Mouse (Mus musculus) left cerebral cortex, postnatal 25 days (tissue): ENCODE results near the gene Xirp1. TPM values are rescaled to one million over a fixed set of nuclear protein-coding genes. Genes with fewer than 3 reads are reported as not detected.

Experiments
- DNase-seq, 2 experiments: peaks; one replicate each; pipeline ENCODE4 v3.0.0; 2022; ENCODE audit warnings: low spot score in 2 of 2, mixed read lengths in 1 of 2
- intact Hi-C: fragments of 180-260 bp; cut with DNase I; formaldehyde crosslinking; loops from one replicate; pipeline ENCODE4 v1.15.1; 2025
- total RNA-seq, 2 experiments: library from RNA; stranded (reverse); gene quantifications; 2 replicates each; pipeline ENCODE4 v1.2.3; 2021

Gene Xirp1
- total RNA-seq, 2 experiments from 2014 or later = 0.11 TPM

DNA sequence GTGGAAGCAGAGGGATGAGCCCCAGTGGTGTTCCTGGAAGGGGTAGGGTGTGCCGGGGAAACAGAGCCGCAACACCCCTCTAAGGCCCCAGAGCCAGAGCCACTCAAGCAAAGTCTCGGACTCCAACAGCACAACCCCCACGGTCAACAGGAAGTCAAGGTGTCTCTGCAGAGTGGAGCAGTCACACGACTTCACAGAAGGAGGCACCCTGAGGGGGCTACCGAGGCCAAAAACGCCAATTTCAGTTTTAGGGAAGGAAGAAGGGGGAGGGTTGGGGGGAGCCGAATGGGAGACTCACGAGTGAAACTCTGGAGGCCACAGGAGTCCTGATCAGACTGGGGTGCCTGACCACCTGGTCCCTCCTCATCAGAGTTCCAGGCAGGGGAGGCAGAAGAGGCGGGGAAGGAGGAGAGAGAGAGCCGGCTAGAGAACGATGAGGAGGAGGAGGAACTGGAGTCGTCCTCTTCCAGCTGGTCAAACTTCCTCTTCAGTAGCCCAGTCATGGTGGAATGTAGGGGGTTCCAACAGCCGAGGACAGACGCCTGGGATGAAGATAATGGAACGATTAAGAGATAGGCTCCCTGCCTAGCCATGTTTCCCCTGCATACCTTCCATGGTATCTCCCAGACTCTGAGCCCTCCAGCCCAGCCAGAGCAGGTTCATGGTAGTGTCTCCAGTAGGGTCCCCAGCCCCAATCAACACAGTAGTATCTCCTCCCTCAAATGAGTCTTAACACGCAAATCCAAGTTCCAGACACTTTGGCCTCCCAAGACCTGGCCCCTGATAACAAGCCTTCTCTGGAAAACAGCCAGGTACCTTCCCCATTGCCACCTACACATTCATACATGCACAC, 46.5 kb downstream of the Xirp1 start:
- no peak for DNase-seq
- intact Hi-C loops = no loop called here

DNA sequence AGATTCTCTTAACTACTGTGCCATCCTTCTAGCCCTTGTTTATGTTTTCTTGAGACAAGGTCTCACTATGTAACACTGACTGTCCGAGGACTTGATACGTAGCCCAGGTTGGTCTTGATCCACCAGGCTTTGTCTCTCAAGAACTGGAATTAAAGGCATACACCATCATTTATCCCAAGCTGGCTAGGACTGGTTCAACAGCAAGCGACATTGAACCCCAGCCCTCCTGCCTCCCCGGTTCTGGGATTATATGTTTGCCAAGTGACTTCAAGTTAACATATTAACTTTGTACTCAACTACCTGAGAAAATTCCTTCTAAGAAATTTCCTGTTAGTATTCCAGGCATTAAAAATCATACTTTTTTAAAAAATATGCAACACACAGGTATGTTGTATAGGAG, 48.1 kb downstream of the Xirp1 start:
- intact Hi-C loops = no loop called here
- no peak for DNase-seq

DNA sequence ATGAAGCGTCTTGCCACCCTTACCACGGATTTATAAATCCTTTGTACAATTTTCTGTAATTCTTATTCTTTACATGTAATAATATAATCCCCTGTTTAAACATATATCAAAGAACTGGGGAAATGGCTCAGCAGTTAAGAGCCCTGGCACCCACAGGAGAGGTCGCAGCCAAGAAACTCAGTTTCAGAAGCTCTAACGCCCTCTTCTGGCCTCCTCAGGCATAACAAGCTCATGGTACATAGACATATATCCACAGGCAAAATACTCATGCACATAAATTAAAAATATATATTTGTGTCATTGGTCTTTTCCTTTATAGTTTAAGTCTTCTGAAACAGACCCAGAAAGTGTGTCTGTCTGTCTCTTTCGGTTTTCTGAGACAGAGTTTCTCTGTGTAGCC, 48.8 kb downstream of the Xirp1 start:
- DNase-seq = no peak
- intact Hi-C loops = no loop called here

DNA sequence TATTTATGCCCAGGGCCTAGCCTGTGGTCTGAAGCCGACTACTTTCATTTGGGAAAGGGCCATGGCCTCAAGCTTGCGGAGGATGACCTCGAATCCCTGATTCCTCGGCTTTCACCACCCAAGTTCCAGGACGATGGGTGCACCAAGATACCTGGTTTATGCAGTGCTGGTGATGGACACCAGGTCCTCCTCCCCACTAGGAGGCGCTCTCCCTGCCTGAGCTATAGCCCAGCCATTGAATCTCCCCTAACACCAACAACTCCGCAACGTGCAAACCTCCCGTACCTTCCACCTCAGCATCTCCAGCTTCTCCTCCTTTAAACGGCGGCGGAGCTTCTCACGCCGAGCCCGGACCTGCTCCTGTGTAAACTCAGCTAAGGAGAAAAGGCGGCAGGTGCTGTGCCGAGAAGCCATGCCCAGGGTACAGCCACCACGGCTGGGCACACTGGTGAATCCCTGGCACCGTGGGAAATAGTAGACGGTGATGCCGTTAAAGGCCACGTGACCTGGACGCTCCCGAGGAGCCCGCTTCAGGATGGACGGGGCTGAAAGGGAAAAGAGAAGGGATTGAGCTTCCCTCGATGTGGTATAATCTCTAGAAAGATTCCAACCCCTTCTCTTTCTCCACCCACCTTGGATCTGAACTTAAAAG, 49.4 kb downstream of the Xirp1 start:
- intact Hi-C loops = no loop called here
- no peak for DNase-seq

DNA sequence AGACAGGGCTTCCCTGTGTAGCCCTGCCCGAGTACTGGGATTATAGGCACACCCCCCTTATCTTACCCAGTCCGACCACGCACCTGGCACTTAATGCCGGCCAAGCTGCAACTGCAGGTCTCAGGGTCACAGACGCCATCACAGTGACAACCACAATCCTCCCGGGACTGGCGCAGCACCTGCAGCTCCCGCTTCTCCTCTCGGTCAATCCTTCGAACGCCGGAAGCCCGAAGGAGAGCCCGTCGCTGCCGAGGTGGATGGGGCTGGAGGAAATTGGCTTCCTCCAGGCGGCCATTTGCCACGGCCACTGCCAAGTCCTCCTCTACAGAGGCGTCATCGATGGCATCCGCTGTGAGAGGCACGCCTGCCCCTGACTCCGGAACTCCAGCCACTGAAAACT, 50.1 kb downstream of the Xirp1 start:
- intact Hi-C loops = no loop called here
- no peak for DNase-seq

DNA sequence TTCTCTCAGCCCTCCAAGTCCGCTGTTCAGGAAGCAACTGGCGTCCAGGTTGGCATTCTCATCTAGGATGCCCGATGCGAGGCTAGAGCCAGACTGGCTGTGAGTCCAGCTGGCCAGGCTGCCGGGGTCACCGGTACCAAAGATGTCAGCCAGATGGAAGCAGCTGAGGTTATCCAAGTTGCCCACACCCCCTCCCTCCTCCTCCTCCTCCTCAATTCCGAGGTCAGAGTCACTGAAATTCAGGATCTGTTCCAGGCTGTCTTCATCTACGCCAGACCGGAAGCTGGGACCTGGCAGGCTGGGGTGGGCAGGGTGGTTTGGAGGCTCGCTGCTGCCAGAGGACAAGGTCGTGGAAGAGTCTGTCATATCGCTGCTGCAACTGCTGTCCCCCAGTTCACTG, 50.8 kb downstream of the Xirp1 start:
- intact Hi-C loops = no loop called here
- DNase-seq = peak in 1 of 2 experiments; percentile 15

DNA sequence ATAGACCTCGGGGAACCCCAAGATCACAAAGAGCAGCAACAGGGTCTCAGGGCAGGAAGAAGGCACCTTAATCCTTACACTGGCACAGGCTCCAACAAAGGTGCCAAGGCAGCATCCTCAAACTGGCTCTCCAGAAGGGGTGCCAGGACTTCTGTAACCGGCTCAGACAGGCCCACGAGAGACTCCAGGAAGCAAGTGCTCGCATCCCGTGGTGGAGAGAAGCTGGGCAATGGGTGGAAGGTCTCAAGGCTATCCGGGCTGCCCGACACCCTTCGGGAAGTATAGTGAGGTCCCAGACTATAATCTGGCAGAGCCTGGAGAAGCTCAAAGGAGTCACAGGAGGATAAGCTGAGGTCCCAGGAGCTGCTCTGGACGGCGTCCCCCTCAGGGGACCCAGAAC, 51.2 kb downstream of the Xirp1 start:
- no peak for DNase-seq
- intact Hi-C loops = no loop called here

DNA sequence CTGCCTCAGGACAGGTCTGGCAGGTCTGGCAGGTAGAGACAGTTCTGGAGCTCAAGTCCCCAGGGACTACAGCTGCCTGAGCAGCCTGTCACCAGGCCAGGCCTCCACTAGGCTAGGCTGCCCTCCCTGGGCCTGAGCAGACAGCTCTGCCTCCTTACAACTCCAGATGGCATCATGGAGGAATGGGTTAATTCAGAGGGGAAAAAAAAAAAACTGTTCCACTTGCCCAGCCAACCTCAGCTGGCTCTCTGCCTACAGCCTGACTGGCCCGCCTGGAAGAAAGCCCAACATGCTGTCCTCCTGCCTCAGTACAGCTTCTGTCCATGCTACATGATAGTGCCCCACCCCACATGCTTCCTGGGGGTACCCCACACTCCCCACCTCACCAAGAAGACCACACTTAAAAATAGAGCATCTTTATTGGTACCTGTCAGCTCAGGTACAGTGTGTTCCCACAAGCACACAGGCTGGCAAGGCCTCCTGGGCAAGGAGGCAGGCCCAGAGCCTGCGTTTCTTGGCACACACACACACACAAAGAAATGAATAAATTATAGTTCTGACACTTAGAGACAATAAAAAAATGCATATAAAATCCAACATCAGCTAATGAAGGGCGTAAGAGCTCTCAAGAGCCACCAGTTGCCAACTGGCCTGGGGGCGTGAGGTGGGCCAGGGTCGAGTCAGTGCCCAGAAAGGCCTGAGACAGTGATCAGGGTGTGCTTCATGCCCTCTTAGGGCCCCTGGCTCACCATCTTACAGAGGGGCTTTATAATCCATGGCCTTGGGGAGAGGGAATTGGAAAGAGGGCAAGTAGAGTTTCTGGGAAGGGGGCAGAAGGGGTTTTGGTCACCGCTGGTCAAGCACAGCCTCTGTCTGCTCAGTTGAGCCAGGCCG, 52.4 kb downstream of the Xirp1 start:
- peak in 1 of 2 experiments; percentile 55 for DNase-seq
- intact Hi-C loops = no loop called here

DNA sequence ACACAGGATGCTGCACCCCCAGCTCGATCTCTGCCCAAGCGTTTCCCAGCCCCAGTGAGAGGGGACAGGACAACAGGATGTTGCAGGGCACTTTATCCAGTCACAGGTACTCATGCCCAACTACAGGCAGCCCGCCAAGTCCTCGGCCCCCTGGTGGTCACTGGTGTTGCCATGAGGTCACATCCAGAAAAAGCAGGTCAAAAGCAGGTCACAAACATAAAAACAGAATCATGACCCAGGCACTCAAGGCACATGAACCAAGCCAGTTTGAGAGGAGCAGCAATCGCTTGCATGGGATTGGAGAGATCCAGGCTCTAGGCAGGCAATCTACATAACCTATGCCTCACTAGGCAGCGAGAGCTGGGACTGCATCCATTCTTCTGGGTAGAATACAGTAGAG, 53.2 kb downstream of the Xirp1 start:
- intact Hi-C loops = no loop called here

DNA sequence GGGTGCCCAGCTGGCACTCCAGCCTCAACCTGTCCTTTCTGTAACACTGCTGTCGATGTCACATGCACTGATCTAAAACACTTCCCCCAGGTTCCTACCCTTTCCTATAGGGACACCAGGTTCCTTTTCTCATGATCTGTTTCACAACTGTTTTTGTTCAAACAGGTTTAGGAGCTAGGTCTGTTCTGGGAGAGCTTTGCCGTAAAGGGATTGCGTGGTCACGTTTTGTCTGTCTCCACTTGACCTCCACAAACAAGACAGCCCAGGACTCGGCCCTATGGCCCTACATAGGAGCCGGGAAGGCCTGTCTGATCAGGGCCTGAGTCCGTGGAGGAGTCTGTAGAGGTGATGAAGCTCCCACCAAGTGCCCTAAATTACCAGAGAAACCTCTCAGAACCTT, 53.6 kb downstream of the Xirp1 start:
- intact Hi-C loops = no loop called here
- no peak for DNase-seq

More for the DNA sequence above, 53.2 kb downstream of the Xirp1 start:
- no peak for DNase-seq

DNA sequence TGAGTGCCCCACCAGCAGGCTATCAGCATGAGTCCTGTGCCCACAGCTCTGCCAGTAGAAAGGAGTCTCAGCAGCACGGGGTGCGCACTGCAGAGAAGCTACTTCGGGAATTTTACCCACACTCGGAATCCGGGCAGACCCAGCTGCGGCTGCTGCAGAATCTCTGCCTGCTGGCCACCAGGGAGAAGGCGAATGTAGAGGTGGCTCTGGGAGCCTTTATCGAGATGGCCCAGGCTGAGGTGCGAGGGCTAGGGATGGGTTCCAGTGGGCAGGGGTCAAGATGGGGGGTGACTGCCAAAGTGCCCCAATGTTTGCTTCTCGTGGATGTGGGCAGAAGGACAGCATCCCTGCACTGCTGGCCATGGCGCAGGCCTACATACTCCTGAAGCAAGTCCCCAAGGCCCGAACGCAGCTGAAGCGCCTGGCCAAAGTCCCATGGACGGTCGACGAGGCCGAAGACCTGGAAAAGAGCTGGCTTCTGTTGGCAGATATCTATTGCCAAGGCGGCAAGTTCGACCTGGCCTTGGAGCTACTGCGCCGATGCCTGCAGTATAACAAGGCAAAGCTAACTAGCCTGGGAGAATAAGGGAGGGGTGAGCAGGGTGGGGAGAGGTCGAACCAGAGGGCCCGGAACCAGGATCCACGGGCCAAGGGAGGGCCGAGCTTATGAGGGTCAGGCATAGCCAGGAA, 57.0 kb downstream of the Xirp1 start:
- intact Hi-C loops = no loop called here
- no peak for DNase-seq

DNA sequence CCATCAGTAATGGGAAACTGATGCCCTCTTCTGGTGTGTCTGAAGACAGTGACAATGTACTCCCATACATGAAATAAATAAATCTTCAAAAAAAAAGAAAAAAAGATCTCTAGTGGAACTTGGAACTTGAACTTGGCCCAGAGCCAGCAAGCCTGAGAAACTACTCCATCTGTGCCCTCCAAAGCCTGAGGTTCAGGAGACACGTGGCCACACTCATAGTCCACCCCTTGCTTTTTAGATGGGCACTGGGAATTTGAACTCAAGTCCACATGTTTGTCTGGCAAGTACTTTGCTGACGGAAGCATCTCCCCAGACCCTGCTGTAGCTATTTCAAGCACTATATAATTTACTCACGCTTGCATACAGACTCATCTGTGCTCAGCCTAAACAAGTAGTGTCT, 58.2 kb downstream of the Xirp1 start:
- intact Hi-C loops = no loop called here
- no peak for DNase-seq

DNA sequence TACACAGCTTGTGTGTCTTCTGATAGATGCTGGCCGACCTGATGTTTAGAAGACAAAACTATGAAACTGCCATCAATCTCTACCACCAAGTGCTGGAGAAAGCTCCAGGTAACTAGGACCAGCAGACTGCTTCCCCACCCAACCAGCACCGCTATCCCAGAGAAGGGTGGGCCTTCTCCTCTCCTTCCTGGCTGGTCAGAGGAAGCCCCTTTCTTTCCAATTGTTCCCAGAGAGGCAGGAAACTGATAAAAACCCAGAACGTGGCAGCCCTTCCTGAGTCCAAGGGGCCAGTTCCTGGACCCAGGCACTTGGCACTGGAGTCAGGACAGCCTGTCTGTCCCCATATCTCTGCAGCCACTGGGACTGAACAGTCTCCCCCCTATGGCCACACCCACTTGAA, 59.2 kb downstream of the Xirp1 start:
- intact Hi-C loops = no loop called here

More for the DNA sequence above, 59.2 kb downstream of the Xirp1 start:
- no peak for DNase-seq

Other genes with a start within 250 kb of the Xirp1 start
- under 1 TPM; 0.16 to 0.34 TPM for gene Scn11a, start 198.1 kb downstream of the Xirp1 start, total RNA-seq
- gene Wdr48, start 128.7 kb downstream of the Xirp1 start, total RNA-seq = 10 to 100 TPM; 67.8 to 82.2 TPM
- gene Gorasp1, start 86.0 kb downstream of the Xirp1 start, total RNA-seq = 10 to 100 TPM; 32.6 to 35.4 TPM
- under 1 TPM; 0.43 to 0.60 TPM for gene Ttc21a, start 86.0 kb downstream of the Xirp1 start, total RNA-seq
- 10 to 100 TPM; 14.2 to 16.1 TPM for gene Csrnp1, start 38.9 kb downstream of the Xirp1 start, total RNA-seq
- gene Cx3cr1, start 46.3 kb upstream of the Xirp1 start, total RNA-seq = 10 to 100 TPM; 33.5 to 33.7 TPM
- not detected for gene Ccr8, start 68.5 kb upstream of the Xirp1 start, total RNA-seq
- 10 to 100 TPM; 26.0 to 27.6 TPM for gene Slc25a38, start 86.8 kb upstream of the Xirp1 start, total RNA-seq
- gene Rpsa, start 104.1 kb upstream of the Xirp1 start, total RNA-seq = 100 to 1,000 TPM; 397 to 401 TPM
- gene Mobp, start 126.1 kb upstream of the Xirp1 start, total RNA-seq = 100 to 1,000 TPM; 294 to 388 TPM